Mouse (Mus musculus) liver, postnatal 0 days (tissue): ENCODE data around the gene Atp8a2. TPM values are rescaled to one million over a fixed set of nuclear protein-coding genes. Genes with fewer than 3 reads are reported as not detected.

ENCODE experiments used
- ATAC-seq: fragments of 200-750 bp; cut with Nextera tagmentation; 2 replicates; pipeline ENCODE4 v1.8.0; 2017; ENCODE audit warnings: mild to moderate bottlenecking, moderate library complexity
- DNase-seq: peaks from one replicate; pipeline ENCODE4 v3.0.0-alpha.2; 2016
- H3K27ac ChIP-seq: fragments of 300-500 bp; sonication (generic); 2 replicates; pipeline ENCODE4 v1.5.1; 2014; ENCODE audit warnings: antibody characterized with exemption, moderate library complexity, mild to moderate bottlenecking, low read depth
- H3K27me3 ChIP-seq: fragments of 300-500 bp; sonication (generic); 2 replicates; pipeline ENCODE4 v1.6.1; 2014; ENCODE audit warnings: low read length, control low read depth, mixed read lengths; ENCODE audit not compliant: insufficient read depth
- H3K36me3 ChIP-seq: fragments of 300-500 bp; sonication (generic); replicated peaks from 2 replicates; pipeline ENCODE4 v1.6.1; 2014; ENCODE audit warnings: mild to moderate bottlenecking, control low read depth, low read length, moderate library complexity, mixed read lengths; ENCODE audit not compliant: insufficient read depth
- H3K4me1 ChIP-seq: fragments of 300-500 bp; sonication (generic); 2 replicates; pipeline ENCODE4 v1.6.1; 2014; ENCODE audit warnings: antibody characterized with exemption, mild to moderate bottlenecking, control low read depth; ENCODE audit not compliant: insufficient read depth
- H3K4me2 ChIP-seq: fragments of 300-500 bp; sonication (generic); 2 replicates; pipeline ENCODE4 v1.6.1; 2014; ENCODE audit warnings: low read depth, mild to moderate bottlenecking, low read length, moderate library complexity, mixed read lengths
- H3K4me3 ChIP-seq: fragments of 300-500 bp; sonication (generic); 2 replicates; pipeline ENCODE4 v1.5.1; 2014; ENCODE audit warnings: low read depth, low read length
- H3K9ac ChIP-seq: fragments of 300-500 bp; sonication (generic); replicated peaks from 2 replicates; pipeline ENCODE4 v1.6.1; 2014; ENCODE audit warnings: mild to moderate bottlenecking, moderate library complexity
- H3K9me3 ChIP-seq: fragments of 300-500 bp; sonication (generic); 2 replicates; pipeline ENCODE4 v1.6.1; 2016; ENCODE audit warnings: mild to moderate bottlenecking, control low read depth, low read length, mixed read lengths
- CTCF ChIP-seq: sonication (generic); IDR thresholded peaks from 2 replicates; pipeline ENCODE4 v1.5.1; 2016; ENCODE audit warnings: antibody characterized with exemption, low read depth
- EP300 ChIP-seq: IDR thresholded peaks from 2 replicates; pipeline ENCODE4 v1.6.1; 2016; ENCODE audit warnings: antibody characterized with exemption, low read depth, mild to moderate bottlenecking
- WGBS: fragments of 180-500 bp; shearing (Covaris S2); extraction: QIAGEN DNeasy Blood & Tissue Kit; methylation state at CpG from one replicate; pipeline ENCODE4 v1.1.7; 2014; ENCODE audit not compliant: insufficient replicate concordance; 5-methylcytosine and 5-hydroxymethylcytosine counted together
- polyA plus RNA-seq: library from polyadenylated mRNA; unstranded; fragments of >200 nt; fragmentation: Nextera tagmentation; extraction: Ambion mirVana; gene quantifications from 2 replicates; pipeline ENCODE4 v1.2.1, GENCODE M21; 2015

The Atp8a2 gene
- polyA plus RNA-seq, 1 experiment from 2014 or later, result 7.5 TPM

- H3K9me3 ChIP-seq, result no peaks in the 10 kb centered on the region
- no peak for ATAC-seq
- no peak overlapping the region for H3K4me2 ChIP-seq
- H3K9ac ChIP-seq, result no peak overlapping the region
- 64% methylated on average over 12 of the region's 12 CpGs for WGBS
- no peak for DNase-seq
- H3K4me1 ChIP-seq, result peaks cover 11% of the 10 kb centered on the region; the same call in 1 of the 2 replicates
- no peak overlapping the region for H3K4me3 ChIP-seq
- H3K27ac ChIP-seq, result no peak overlapping the region
- no peak for TF ChIP-seq CTCF
- no peak for TF ChIP-seq EP300
- no peaks in the 10 kb centered on the region for H3K36me3 ChIP-seq
- peaks cover 5% of the 10 kb centered on the region; the same call in 1 of the 2 replicates for H3K27me3 ChIP-seq
Measured at GRCm38 (mm10) chr14:60172286-60173055, 24.5 kb downstream of the Atp8a2 start.

GRCm38 (mm10) chr14:60170845-60171610 is 26.0 kb downstream of the Atp8a2 start:
- 71% methylated on average over 16 of the region's 16 CpGs for WGBS
- Histone ChIP-seq H3K4me3 (no peak overlapping the region), H3K9ac (no peak overlapping the region), H3K4me2 (no peak overlapping the region), H3K27ac (no peak overlapping the region), H3K36me3 (no peaks in the 10 kb centered on the region), H3K9me3 (no peaks in the 10 kb centered on the region), H3K4me1 (peaks cover 9% of the 10 kb centered on the region; the same call in 1 of the 2 replicates), H3K27me3 (no peaks in the 10 kb centered on the region)
- no peak for ATAC-seq
- DNase-seq, result no peak
- TF ChIP-seq EP300 (no peak), CTCF (no peak)

DNA sequence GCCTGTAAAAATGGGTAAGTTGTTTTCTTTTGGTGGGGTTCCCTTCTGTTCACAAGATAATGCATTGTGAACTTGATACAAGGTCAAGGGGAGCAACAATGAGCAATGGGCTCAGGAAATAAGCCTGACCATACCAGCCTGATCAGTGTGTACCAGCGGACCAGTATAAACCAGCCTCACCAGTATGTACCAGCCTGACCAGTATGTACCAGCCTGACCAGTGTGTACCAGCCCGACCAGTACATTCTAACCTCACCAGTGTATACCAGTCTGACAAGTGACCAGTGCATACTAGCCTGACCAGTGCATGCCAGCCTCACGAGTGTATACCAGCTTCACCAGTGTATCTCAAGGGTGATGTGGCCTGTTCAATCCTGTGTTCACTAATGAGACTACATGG is 33.6 kb downstream of the Atp8a2 start:
- no peak overlapping the region for H3K4me3 ChIP-seq
- TF ChIP-seq CTCF (no peak), EP300 (no peak)
- H3K36me3 ChIP-seq, result no peaks in the 10 kb centered on the region
- no peaks in the 10 kb centered on the region for H3K27me3 ChIP-seq
- ATAC-seq, result no peak
- H3K4me2 ChIP-seq, result no peak overlapping the region
- DNase-seq, result no peak
- 77% methylated on average over 3 of the region's 3 CpGs for WGBS
- no peak overlapping the region for H3K9ac ChIP-seq
- H3K9me3 ChIP-seq, result no peaks in the 10 kb centered on the region
- no peak overlapping the region for H3K27ac ChIP-seq
- no peaks in the 10 kb centered on the region for H3K4me1 ChIP-seq

- DNase-seq (no peak), ATAC-seq (no peak)
- no peak for TF ChIP-seq EP300
- no peak for TF ChIP-seq CTCF
- no peak overlapping the region for H3K27ac ChIP-seq
- no peaks in the 10 kb centered on the region for H3K36me3 ChIP-seq
- H3K27me3 ChIP-seq, result no peaks in the 10 kb centered on the region
- no peaks in the 10 kb centered on the region for H3K9me3 ChIP-seq
- H3K4me1 ChIP-seq, result no peaks in the 10 kb centered on the region; the same call in 1 of the 2 replicates
- H3K4me2 ChIP-seq, result no peak overlapping the region
- no peak overlapping the region for H3K9ac ChIP-seq
- WGBS, result 68% methylated on average over 11 of the region's 11 CpGs
- no peak overlapping the region for H3K4me3 ChIP-seq
Measured at GRCm38 (mm10) chr14:60152373-60152772, 44.6 kb downstream of the Atp8a2 start.

DNA sequence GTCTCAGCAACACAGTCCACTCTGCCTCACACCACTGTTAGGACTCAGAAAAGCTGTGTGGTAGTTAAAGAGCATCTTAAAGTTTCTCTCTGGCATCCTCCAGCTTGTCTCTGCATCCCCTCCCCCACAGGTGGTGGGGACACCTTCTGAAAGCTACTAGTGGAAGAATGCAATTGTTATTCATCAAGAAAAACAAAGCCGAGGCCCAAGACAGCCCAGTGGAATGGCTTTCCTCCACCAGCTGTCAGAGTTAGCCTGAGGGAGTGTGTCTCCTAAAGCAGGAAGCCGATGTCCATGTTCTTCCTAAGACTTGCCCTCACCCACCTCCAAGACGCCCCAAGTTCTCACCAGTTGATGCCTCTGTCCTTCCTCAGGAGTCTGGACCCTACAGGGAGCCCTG is 48.1 kb downstream of the Atp8a2 start:
- Histone ChIP-seq H3K36me3 (no peaks in the 10 kb centered on the region), H3K4me1 (no peaks in the 10 kb centered on the region; the same call in 1 of the 2 replicates), H3K27ac (no peak overlapping the region), H3K4me3 (no peak overlapping the region), H3K9me3 (no peaks in the 10 kb centered on the region), H3K4me2 (no peak overlapping the region), H3K9ac (no peak overlapping the region), H3K27me3 (no peaks in the 10 kb centered on the region)
- no peak for DNase-seq
- WGBS, result 47% methylated on average over 3 of the region's 3 CpGs
- no peak for ATAC-seq
- no peak for TF ChIP-seq EP300
- TF ChIP-seq CTCF, result no peak

GRCm38 (mm10) chr14:60143234-60143633 is 53.7 kb downstream of the Atp8a2 start:
- DNase-seq (no peak), ATAC-seq (no peak)
- Histone ChIP-seq H3K27ac (no peak overlapping the region), H3K9ac (no peak overlapping the region), H3K4me1 (no peaks in the 10 kb centered on the region; the same call in 1 of the 2 replicates), H3K4me3 (no peak overlapping the region), H3K4me2 (no peak overlapping the region), H3K27me3 (no peaks in the 10 kb centered on the region), H3K36me3 (no peaks in the 10 kb centered on the region), H3K9me3 (no peaks in the 10 kb centered on the region)
- TF ChIP-seq CTCF (no peak), EP300 (no peak)
- WGBS, result 81% methylated on average over 10 of the region's 10 CpGs
